Mouse (Mus musculus) common myeloid progenitor, adult 5-6 weeks (primary cell): ENCODE data around the gene Glyat. TPM values are rescaled to one million over a fixed set of nuclear protein-coding genes. Genes with fewer than 3 reads are reported as not detected.

Experiments used
- ATAC-seq: replicated peaks from 2 replicates; pipeline ENCODE4 v1.8.0; 2016; ENCODE audit warnings: low read depth, mild to moderate bottlenecking, moderate TSS enrichment, inconsistent platforms; ENCODE audit not compliant: poor library complexity, severe bottlenecking
- total RNA-seq: library from RNA; stranded (forward); fragments of 200-1000, 187-1606 nt; gene quantifications from 2 replicates; pipeline ENCODE4 v1.2.3, GENCODE M21; 2017

Glyat gene
- total RNA-seq, 1 experiment from 2014 or later: not detected

DNA sequence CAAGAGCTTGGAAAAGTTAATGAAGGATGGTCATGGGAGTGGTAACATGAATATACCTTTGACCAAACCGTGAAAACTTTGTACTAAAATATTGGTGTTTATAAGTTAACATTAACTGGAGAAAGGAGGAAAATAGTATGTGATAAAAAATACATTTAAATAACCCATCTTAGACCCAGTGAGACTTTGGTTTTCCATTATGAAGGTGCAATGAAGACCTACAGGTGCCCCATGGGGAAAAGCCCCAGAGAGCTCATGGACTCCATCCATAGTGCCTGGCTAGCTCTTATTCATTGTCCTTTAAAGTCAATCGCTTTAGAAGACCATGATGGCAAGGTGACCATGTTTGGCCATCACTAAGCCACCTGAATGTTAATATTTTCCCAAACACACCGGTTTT, 44.7 kb downstream of the Glyat start, which contains the start of gene Olfr1443:
TSS of gene Olfr1443 (plus strand) at position 301 of the 400 bp plus-strand sequence.
- ATAC-seq: no peak

DNA sequence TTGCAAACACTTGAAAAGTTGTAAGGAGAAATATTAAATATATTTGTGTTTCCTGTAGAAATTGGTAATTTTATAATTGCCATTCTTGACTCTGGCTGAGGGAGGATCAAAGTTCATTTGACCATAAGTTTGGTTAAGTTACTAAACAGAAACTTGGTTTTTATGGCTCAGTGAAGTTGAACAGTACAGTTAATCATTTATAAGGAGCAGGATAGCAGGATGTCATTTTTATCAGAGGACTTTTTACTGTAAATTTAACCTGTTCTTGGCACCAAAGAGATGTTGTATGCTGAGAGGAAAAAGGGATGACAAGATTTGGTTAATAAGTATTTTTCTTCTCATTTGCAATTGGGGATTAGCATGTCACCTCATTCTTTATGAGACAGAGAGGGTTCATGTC, 51.5 kb downstream of the Glyat start:
- ATAC-seq: no peak

DNA sequence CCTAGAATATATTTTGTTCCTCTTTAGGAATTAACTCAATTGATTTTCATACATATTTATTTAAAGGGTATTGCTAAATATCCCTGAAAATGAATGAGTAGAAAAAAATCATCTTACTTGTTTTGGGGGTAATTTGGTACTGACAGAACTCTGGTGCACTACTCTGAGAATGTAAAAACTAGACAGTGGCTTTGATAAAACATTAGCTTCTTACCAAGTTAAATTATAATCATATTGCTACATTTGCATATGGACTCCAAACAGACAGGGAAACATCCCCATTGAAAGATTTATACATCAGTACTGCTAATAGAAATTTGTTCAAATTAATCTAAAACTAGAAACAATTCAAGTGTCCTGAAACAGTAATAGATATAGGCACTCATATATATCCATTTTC, 52.1 kb downstream of the Glyat start:
- no peak for ATAC-seq

DNA sequence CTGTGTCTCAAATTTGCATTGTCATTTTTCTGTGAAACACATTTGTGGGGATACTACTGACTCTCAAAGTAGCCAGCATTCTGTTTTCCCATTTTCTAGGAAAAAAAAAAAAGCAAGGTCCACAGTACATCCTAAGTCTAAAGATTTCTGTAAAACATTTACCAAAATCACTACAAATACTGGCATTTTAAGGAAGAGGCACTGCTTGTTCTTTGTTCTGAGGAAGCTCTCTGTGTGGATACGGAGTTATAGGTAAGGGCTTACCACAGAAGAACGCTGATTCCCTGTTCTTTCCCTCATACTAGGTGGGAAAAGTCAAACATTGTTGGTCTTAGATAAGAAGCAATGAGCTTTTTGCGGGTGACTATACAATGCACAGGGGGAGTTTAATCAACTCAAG, 62.5 kb downstream of the Glyat start, which contains the start of gene Keg1:
TSS of gene Keg1 (plus strand) at position 197 of the 400 bp plus-strand sequence.
- ATAC-seq: no peak

DNA sequence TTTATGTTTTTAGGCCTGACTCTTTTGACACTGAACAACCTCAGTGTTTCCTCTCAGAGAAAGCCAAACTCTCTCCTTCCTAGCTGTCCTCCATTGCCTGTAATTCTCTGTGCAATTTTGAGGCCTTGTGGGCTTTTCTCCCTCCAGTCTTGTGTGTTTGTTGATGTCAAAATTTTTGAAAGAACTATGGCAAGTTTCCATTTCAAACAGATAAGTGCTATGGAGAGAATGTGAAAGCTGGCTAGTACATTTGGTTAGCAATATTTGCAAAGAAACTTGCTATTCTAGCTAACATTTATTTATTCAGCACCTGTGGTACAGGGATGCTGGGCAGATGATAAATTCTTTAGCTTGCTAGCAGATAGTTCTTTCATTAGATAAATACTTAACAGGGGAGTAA, 63.1 kb downstream of the Glyat start:
- ATAC-seq: no peak

Other genes with a start within 250 kb of the Glyat start
- gene Olfr1440, start 246.0 kb upstream of the Glyat start, total RNA-seq: not detected in 2 replicates
- gene Olfr1441, start 215.9 kb upstream of the Glyat start, total RNA-seq: not detected in 2 replicates
- not detected in 2 replicates for gene Pfpl, start 205.4 kb upstream of the Glyat start, total RNA-seq
- 27.4 and 39.1 TPM in 2 replicates for gene Mpeg1, start 172.5 kb upstream of the Glyat start, total RNA-seq
- 11.4 and 14.4 TPM in 2 replicates for gene Dtx4, start 131.9 kb upstream of the Glyat start, total RNA-seq
- 182 and 222 TPM in 2 replicates for gene Fam111a, start 87.6 kb upstream of the Glyat start, total RNA-seq
- not detected in 2 replicates for gene Gm4952, start 33.3 kb upstream of the Glyat start, total RNA-seq
- not detected in 2 replicates for gene Olfr1442, start 37.1 kb downstream of the Glyat start, total RNA-seq
- gene Olfr1443, start 44.8 kb downstream of the Glyat start, total RNA-seq: not detected in 2 replicates
- not detected in 2 replicates for gene Keg1, start 62.5 kb downstream of the Glyat start, total RNA-seq
- 2.2 and 4.0 TPM in 2 replicates for gene Cntf, start 132.3 kb downstream of the Glyat start, total RNA-seq
- 124 and 125 TPM in 2 replicates for gene Zfp91, start 162.8 kb downstream of the Glyat start, total RNA-seq
- 1.6 and 4.3 TPM in 2 replicates for gene Lpxn, start 162.9 kb downstream of the Glyat start, total RNA-seq
- not detected in 2 replicates for gene Gm5244, start 213.4 kb downstream of the Glyat start, total RNA-seq
- not detected in 2 replicates for gene Olfr1444, start 224.0 kb downstream of the Glyat start, total RNA-seq